Mouse (Mus musculus): Measurements from ENCODE around the gene Mettl1. TPM values are rescaled to one million over a fixed set of nuclear protein-coding genes. Genes with fewer than 3 reads are reported as not detected.

Gene Mettl1
- polyA plus RNA-seq (2014; fragmentation: Illumina TruSeq; extraction: RNeasy Lipid Tissue Mini Kit (QIAGEN cat#74804); ENCODE audit: low read depth, low replicate concordance): 3.3 TPM

DNA sequence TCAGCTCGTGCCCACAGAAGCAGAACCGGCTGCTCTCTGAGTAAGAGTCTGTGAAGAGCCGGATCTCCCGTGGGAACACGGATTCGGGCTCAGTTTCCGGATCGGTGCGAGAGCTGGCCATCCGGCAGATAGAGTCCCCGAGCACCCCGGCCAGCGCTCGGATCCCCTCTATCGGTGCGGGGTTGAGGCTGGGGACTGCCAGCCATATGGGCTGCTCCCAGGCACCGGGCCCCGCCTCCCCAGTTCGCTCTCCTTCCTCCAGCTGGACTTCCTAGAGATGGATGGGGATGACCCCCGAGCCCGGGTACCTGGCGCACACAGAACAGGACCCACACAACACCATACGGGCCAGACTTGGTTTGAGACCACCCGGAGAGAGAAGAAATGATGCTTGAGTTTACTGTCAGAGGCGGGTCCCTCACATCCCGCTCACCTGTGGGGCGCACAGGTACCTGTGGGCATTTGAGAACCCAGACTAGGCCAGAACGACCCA, at the start of gene Mettl1, which contains the start of gene Eef1akmt3:
Gene Mettl1 (plus strand): TSS at position 141 of the 493 bp plus-strand sequence.
Gene Eef1akmt3 (minus strand): TSS at position 240 of the 493 bp plus-strand sequence.

GRCm38 (mm10) chr10:127000529-127000928, 40.7 kb upstream of the Mettl1 start, which contains the start of gene Avil:
Avil (plus strand) TSS chr10:127000709.

GRCm38 (mm10) chr10:127030336-127031296, 10.6 kb upstream of the Mettl1 start, which contains the start of gene Tsfm:
Tsfm (minus strand) TSS chr10:127030840.

DNA sequence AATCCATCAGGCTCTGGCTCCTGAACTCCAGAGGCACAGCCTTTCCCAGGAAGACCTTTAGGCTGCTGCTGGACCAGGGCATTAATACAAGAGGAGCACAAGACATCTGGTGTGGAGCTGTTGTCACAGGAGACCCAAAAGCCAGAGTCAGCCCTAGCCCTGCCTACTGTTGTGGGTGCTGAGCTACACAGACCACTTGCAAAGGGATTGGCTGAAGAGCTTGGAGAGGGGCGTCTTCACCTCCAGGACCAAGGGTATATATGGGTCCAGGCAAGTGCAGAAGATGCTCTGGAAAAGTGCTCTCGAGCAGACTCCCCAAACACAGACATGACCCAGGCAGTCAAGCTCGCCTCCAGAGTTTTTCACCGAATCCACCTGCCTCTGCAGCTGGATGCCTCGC, 6.7 kb downstream of the Mettl1 start, which contains the start of gene Cyp27b1:
Gene Cyp27b1 (plus strand): TSS at position 297 of the 400 bp plus-strand sequence.

DNA sequence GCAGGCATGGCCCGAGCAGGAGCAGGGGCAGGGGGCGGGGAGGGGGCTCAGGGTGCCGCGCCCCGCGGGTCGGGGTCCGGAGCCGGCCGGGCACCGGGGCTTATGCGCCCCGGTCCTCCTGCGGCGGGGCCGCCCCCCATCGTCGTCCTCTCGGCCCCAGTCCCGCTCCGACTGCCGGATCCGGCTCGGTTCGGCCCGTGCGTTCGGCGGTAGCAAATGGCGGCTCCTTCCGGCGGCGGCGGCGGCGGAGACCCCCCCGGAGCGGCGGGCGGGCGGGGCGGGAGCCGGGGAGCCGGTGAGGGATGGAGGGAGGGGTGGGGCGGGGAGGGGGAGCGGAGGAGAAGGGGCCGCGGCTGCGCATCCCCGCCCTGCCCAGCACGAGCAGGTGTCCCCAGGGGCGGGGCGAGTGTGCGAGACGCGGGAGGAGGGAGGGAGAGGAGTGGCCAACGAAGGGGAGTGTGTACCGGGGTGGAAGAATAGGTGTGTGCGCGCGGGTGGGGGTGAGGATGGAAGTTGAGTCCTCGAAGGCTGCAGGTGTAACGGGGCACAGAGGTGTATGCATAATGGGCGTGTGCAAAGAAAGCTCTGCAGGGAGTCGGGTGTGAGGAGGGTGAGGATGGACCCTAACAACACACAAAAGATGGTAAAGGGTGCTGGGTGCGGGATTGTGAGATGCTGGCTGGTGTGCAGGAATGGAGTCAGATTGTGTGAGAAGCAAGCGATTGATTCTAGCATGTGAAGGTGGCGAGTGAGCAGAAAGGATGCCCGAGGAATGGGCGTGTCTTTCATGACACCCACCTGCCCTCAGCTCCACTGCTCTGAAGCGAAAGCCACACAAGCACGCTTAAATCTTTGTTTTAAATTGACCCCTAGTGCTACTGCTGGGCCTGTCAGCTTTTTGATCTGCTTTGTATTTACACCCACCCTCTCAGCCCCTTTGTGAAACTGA, 19.0 kb downstream of the Mettl1 start, which contains the start of gene March9:
Gene March9 (minus strand): TSS at position 217 of the 949 bp plus-strand sequence.

GRCm38 (mm10) chr10:127063239-127063872, 22.1 kb downstream of the Mettl1 start, which contains the start of gene Cdk4:
Cdk4 (plus strand) TSS chr10:127063534.

DNA sequence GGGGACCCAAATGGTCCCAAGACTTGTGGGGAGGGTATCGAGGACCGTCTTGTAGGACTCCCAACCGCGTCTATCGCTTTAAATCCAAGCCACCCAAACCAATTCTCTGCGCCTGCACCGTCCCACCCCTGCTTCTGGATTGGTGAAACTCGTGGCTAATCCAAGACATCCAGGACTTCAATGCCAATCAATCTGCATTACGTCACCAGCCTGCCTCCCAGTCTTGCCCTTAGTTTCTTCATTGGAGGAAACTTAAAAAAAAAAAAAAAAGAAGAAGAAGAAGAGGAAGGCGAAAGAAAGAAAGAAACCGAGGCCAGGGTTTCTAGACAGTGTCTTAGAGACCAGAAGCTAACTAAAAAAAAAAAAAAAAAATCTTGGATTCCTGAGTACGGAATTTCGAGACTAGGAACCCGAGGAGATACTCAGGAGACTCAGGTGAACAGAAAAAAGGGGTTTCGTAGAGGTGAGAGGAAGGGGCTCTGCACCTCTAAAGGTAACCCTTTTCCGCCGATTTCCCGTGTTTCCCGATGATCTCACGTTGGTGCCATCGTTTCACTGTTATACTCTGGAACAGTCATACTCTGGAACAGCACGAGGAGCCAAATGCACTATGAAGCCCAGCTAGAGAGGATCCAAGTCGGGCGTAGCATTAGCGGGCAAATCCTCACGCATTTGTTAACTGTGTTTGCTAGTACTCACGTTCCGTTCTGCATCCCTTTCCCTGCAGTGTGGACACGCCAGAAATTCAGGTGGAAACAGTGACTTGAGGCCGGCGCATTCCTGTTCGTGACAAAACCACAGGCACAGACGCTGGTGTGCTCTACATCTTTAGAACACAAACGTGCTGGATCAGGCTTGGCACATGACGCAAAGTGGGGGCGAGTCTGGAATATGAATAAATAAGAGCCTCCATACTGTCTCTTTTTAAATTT, 29.2 kb downstream of the Mettl1 start, which contains the start of gene Tspan31:
Gene Tspan31 (minus strand): TSS at position 75 of the 932 bp plus-strand sequence.

GRCm38 (mm10) chr10:127075080-127075479, 33.9 kb downstream of the Mettl1 start, which contains the start of gene Agap2:
Agap2 (plus strand) TSS chr10:127075284.

Other genes starting within 250 kb of the Mettl1 start
- 2.3 TPM for gene Atp23, start 140.1 kb upstream of the Mettl1 start, polyA plus RNA-seq (2014; fragmentation: Illumina TruSeq; extraction: RNeasy Lipid Tissue Mini Kit (QIAGEN cat#74804); ENCODE audit: low read depth, low replicate concordance)
- gene Ctdsp2, start 62.7 kb upstream of the Mettl1 start, polyA plus RNA-seq (2014; fragmentation: Illumina TruSeq; extraction: RNeasy Lipid Tissue Mini Kit (QIAGEN cat#74804); ENCODE audit: low read depth, low replicate concordance): 9.4 TPM
- not detected for gene Avil, start 40.7 kb upstream of the Mettl1 start, polyA plus RNA-seq (2014; fragmentation: Illumina TruSeq; extraction: RNeasy Lipid Tissue Mini Kit (QIAGEN cat#74804); ENCODE audit: low read depth, low replicate concordance)
- gene Tsfm, start 10.6 kb upstream of the Mettl1 start, polyA plus RNA-seq (2014; fragmentation: Illumina TruSeq; extraction: RNeasy Lipid Tissue Mini Kit (QIAGEN cat#74804); ENCODE audit: low read depth, low replicate concordance): 10.8 TPM
- not detected for gene Eef1akmt3, start 99 bp downstream of the Mettl1 start, polyA plus RNA-seq (2014; fragmentation: Illumina TruSeq; extraction: RNeasy Lipid Tissue Mini Kit (QIAGEN cat#74804); ENCODE audit: low read depth, low replicate concordance)
- gene Cyp27b1, start 6.8 kb downstream of the Mettl1 start, polyA plus RNA-seq (2014; fragmentation: Illumina TruSeq; extraction: RNeasy Lipid Tissue Mini Kit (QIAGEN cat#74804); ENCODE audit: low read depth, low replicate concordance): not detected
- gene March9, start 18.8 kb downstream of the Mettl1 start, polyA plus RNA-seq (2014; fragmentation: Illumina TruSeq; extraction: RNeasy Lipid Tissue Mini Kit (QIAGEN cat#74804); ENCODE audit: low read depth, low replicate concordance): not detected
- gene Cdk4, start 22.1 kb downstream of the Mettl1 start, polyA plus RNA-seq (2014; fragmentation: Illumina TruSeq; extraction: RNeasy Lipid Tissue Mini Kit (QIAGEN cat#74804); ENCODE audit: low read depth, low replicate concordance): 18.1 TPM
- 166 TPM for gene Tspan31, start 28.9 kb downstream of the Mettl1 start, polyA plus RNA-seq (2014; fragmentation: Illumina TruSeq; extraction: RNeasy Lipid Tissue Mini Kit (QIAGEN cat#74804); ENCODE audit: low read depth, low replicate concordance)
- gene Agap2, start 33.9 kb downstream of the Mettl1 start, polyA plus RNA-seq (2014; fragmentation: Illumina TruSeq; extraction: RNeasy Lipid Tissue Mini Kit (QIAGEN cat#74804); ENCODE audit: low read depth, low replicate concordance): not detected
- 25.1 TPM for gene Os9, start 79.7 kb downstream of the Mettl1 start, polyA plus RNA-seq (2014; fragmentation: Illumina TruSeq; extraction: RNeasy Lipid Tissue Mini Kit (QIAGEN cat#74804); ENCODE audit: low read depth, low replicate concordance)
- gene B4galnt1, start 123.8 kb downstream of the Mettl1 start, polyA plus RNA-seq (2014; fragmentation: Illumina TruSeq; extraction: RNeasy Lipid Tissue Mini Kit (QIAGEN cat#74804); ENCODE audit: low read depth, low replicate concordance): 5.3 TPM
- 1.7 TPM for gene Slc26a10, start 139.2 kb downstream of the Mettl1 start, polyA plus RNA-seq (2014; fragmentation: Illumina TruSeq; extraction: RNeasy Lipid Tissue Mini Kit (QIAGEN cat#74804); ENCODE audit: low read depth, low replicate concordance)
- 1.2 TPM for gene Arhgef25, start 148.7 kb downstream of the Mettl1 start, polyA plus RNA-seq (2014; fragmentation: Illumina TruSeq; extraction: RNeasy Lipid Tissue Mini Kit (QIAGEN cat#74804); ENCODE audit: low read depth, low replicate concordance)
- 0.64 TPM for gene Dtx3, start 154.3 kb downstream of the Mettl1 start, polyA plus RNA-seq (2014; fragmentation: Illumina TruSeq; extraction: RNeasy Lipid Tissue Mini Kit (QIAGEN cat#74804); ENCODE audit: low read depth, low replicate concordance)
- gene Pip4k2c, start 170.2 kb downstream of the Mettl1 start, polyA plus RNA-seq (2014; fragmentation: Illumina TruSeq; extraction: RNeasy Lipid Tissue Mini Kit (QIAGEN cat#74804); ENCODE audit: low read depth, low replicate concordance): 5.8 TPM
- gene Kif5a, start 221.9 kb downstream of the Mettl1 start, polyA plus RNA-seq (2014; fragmentation: Illumina TruSeq; extraction: RNeasy Lipid Tissue Mini Kit (QIAGEN cat#74804); ENCODE audit: low read depth, low replicate concordance): 0.13 TPM
- gene Dctn2, start 225.0 kb downstream of the Mettl1 start, polyA plus RNA-seq (2014; fragmentation: Illumina TruSeq; extraction: RNeasy Lipid Tissue Mini Kit (QIAGEN cat#74804); ENCODE audit: low read depth, low replicate concordance): 20.1 TPM
- 1.9 TPM for gene Mbd6, start 247.6 kb downstream of the Mettl1 start, polyA plus RNA-seq (2014; fragmentation: Illumina TruSeq; extraction: RNeasy Lipid Tissue Mini Kit (QIAGEN cat#74804); ENCODE audit: low read depth, low replicate concordance)